Mouse (Mus musculus): Measurements from ENCODE around the gene Kcnab3. TPM values are rescaled to one million over a fixed set of nuclear protein-coding genes. Genes with fewer than 3 reads are reported as not detected.
"Not testable (repeated sequence)": the region's sequence is repeated elsewhere in the genome, so short reads cannot be mapped to it uniquely, and the experiment has no call there.

Gene Kcnab3
- polyA plus RNA-seq, 1 experiment from 2014 or later: 0.89 TPM

GRCm38 (mm10) chr11:69305291-69305690, 20.8 kb upstream of the Kcnab3 start:
- Histone ChIP-seq H3K9ac (no peak overlapping the region), H3K9me3 (ENCODE audit: low read depth, low read length) (no peaks in the 10 kb centered on the region), H3K27me3 (ENCODE audit: insufficient read depth, low read length) (no peaks in the 10 kb centered on the region), H3K4me1 (ENCODE audit: insufficient read depth) (no peaks in the 10 kb centered on the region), H3K4me2 (no peak overlapping the region), H3K36me3 (ENCODE audit: insufficient read depth) (peaks cover 87% of the 10 kb centered on the region), H3K27ac (ENCODE audit: low read depth) (no peak overlapping the region), H3K4me3 (ENCODE audit: low read depth, low read length) (no peak overlapping the region)
- 90% methylated on average over 9 of the region's 9 CpGs for WGBS
- TF ChIP-seq CTCF (IDR thresholded peaks at IDR 0.05; ENCODE audit: low read depth): no peak
- ATAC-seq (ENCODE audit: insufficient read depth) (no peak), DNase-seq (no peak)

DNA sequence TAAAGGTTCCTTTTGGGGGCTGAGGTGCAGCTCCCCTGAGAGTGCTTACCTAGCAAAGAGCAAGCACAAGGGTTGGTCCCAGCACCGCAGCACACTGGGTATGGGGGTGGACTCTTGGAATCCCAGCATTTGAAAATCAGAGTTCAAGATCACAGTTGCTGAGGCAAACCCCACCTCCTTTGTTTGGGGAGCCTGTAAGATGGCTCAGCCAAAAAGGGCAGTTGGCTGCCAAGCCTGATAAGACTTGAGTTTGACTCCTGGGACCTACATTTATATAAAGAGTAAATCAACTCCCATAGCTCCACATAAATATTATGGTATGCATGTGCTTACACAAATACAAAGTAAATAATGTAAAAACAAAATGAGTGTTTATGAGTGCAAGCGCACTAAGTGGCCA, 20.0 kb upstream of the Kcnab3 start:
- Histone ChIP-seq H3K36me3 (ENCODE audit: insufficient read depth) (peaks cover 94% of the 10 kb centered on the region), H3K27ac (ENCODE audit: low read depth) (no peak overlapping the region), H3K9me3 (ENCODE audit: low read depth, low read length) (no peaks in the 10 kb centered on the region), H3K4me1 (ENCODE audit: insufficient read depth) (no peaks in the 10 kb centered on the region), H3K4me2 (no peak overlapping the region), H3K9ac (no peak overlapping the region), H3K4me3 (ENCODE audit: low read depth, low read length) (no peak overlapping the region), H3K27me3 (ENCODE audit: insufficient read depth, low read length) (no peaks in the 10 kb centered on the region)
- WGBS: 89% methylated on average over 2 of the region's 2 CpGs
- TF ChIP-seq CTCF (IDR thresholded peaks at IDR 0.05; ENCODE audit: low read depth): no peak
- no peak for ATAC-seq (ENCODE audit: insufficient read depth)
- DNase-seq: no peak

- Histone ChIP-seq H3K27me3 (ENCODE audit: insufficient read depth, low read length) (no peaks in the 10 kb centered on the region), H3K4me2 (no peak overlapping the region), H3K4me1 (ENCODE audit: insufficient read depth) (no peaks in the 10 kb centered on the region), H3K9me3 (ENCODE audit: low read depth, low read length) (no peaks in the 10 kb centered on the region), H3K36me3 (ENCODE audit: insufficient read depth) (peaks cover 81% of the 10 kb centered on the region), H3K27ac (ENCODE audit: low read depth) (no peak overlapping the region), H3K4me3 (ENCODE audit: low read depth, low read length) (no peak overlapping the region), H3K9ac (no peak overlapping the region)
- no peak for ATAC-seq (ENCODE audit: insufficient read depth)
- DNase-seq: no peak
- TF ChIP-seq CTCF (IDR thresholded peaks at IDR 0.05; ENCODE audit: low read depth): no peak
- 74% methylated on average over 7 of the region's 7 CpGs for WGBS
Observed at GRCm38 (mm10) chr11:69311266-69311665, 14.8 kb upstream of the Kcnab3 start.

- no peak for TF ChIP-seq CTCF (IDR thresholded peaks at IDR 0.05; ENCODE audit: low read depth)
- no peaks in the 10 kb centered on the region for H3K4me1 ChIP-seq (ENCODE audit: insufficient read depth)
- WGBS: 97% methylated on average over 6 of the region's 6 CpGs
- H3K9ac ChIP-seq: no peak overlapping the region
- peaks cover 72% of the 10 kb centered on the region for H3K36me3 ChIP-seq (ENCODE audit: insufficient read depth)
- H3K4me3 ChIP-seq (ENCODE audit: low read depth, low read length): no peak overlapping the region
- DNase-seq (no peak), ATAC-seq (ENCODE audit: insufficient read depth) (no peak)
- no peaks in the 10 kb centered on the region for H3K9me3 ChIP-seq (ENCODE audit: low read depth, low read length)
- no peak overlapping the region for H3K27ac ChIP-seq (ENCODE audit: low read depth)
- no peaks in the 10 kb centered on the region for H3K27me3 ChIP-seq (ENCODE audit: insufficient read depth, low read length)
- no peak overlapping the region for H3K4me2 ChIP-seq
Observed at GRCm38 (mm10) chr11:69316361-69316760, 9.7 kb upstream of the Kcnab3 start.

GRCm38 (mm10) chr11:69318000-69318399, 8.1 kb upstream of the Kcnab3 start:
- H3K4me3 ChIP-seq (ENCODE audit: low read depth, low read length); H3K27ac ChIP-seq (ENCODE audit: low read depth); ATAC-seq (ENCODE audit: insufficient read depth); H3K9me3 ChIP-seq (ENCODE audit: low read depth, low read length); DNase-seq; H3K27me3 ChIP-seq (ENCODE audit: insufficient read depth, low read length); H3K4me2 ChIP-seq; H3K9ac ChIP-seq: not testable (repeated sequence)
- 87% methylated on average over 3 of the region's 3 CpGs for WGBS
- H3K36me3 ChIP-seq (ENCODE audit: insufficient read depth): peaks cover 64% of the 10 kb centered on the region
- H3K4me1 ChIP-seq (ENCODE audit: insufficient read depth): peaks cover 14% of the 10 kb centered on the region

DNA sequence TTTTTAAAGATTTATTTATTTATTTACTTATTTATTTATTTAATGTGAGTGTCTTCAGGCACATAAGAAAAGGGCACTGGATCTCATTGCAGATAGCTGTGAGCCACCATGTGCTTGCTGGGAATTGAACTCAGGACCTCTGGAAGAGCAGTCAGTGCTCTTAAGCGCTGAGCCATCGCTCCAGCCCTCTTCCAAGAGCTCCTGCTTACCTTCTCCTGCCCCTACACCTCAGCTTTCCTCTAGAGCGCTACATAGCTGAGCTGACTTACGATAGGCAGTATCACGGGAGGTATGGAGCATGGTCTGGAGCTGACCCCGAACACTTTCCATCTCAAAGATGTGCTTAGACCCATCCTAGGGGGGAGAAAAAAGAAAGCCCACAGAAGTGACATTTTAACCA, 4.5 kb upstream of the Kcnab3 start:
- peaks cover 42% of the 10 kb centered on the region for H3K36me3 ChIP-seq (ENCODE audit: insufficient read depth)
- peak overlapping the region; percentile 82 for H3K9ac ChIP-seq
- H3K4me2 ChIP-seq: peak overlapping the region; percentile 76
- no peak for DNase-seq
- H3K4me1 ChIP-seq (ENCODE audit: insufficient read depth): peaks cover 19% of the 10 kb centered on the region
- no peak for ATAC-seq (ENCODE audit: insufficient read depth)
- no peaks in the 10 kb centered on the region for H3K9me3 ChIP-seq (ENCODE audit: low read depth, low read length)
- WGBS: 88% methylated on average over 6 of the region's 6 CpGs
- TF ChIP-seq CTCF (IDR thresholded peaks at IDR 0.05; ENCODE audit: low read depth): no peak
- H3K27me3 ChIP-seq (ENCODE audit: insufficient read depth, low read length): peaks cover 3% of the 10 kb centered on the region
- H3K4me3 ChIP-seq (ENCODE audit: low read depth, low read length): no peak overlapping the region
- H3K27ac ChIP-seq (ENCODE audit: low read depth): no peak overlapping the region

- Histone ChIP-seq H3K36me3 (ENCODE audit: insufficient read depth) (peaks cover 38% of the 10 kb centered on the region), H3K9me3 (ENCODE audit: low read depth, low read length) (no peaks in the 10 kb centered on the region), H3K4me1 (ENCODE audit: insufficient read depth) (peaks cover 20% of the 10 kb centered on the region), H3K9ac (peak overlapping the region; percentile 82), H3K27me3 (ENCODE audit: insufficient read depth, low read length) (peaks cover 7% of the 10 kb centered on the region), H3K27ac (ENCODE audit: low read depth) (no peak overlapping the region), H3K4me2 (peak overlapping the region; percentile 76), H3K4me3 (ENCODE audit: low read depth, low read length) (peak overlapping the region; percentile 61)
- no peak for DNase-seq
- no peak for ATAC-seq (ENCODE audit: insufficient read depth)
- TF ChIP-seq CTCF (IDR thresholded peaks at IDR 0.05; ENCODE audit: low read depth): no peak
- 62% methylated on average over 6 of the region's 6 CpGs for WGBS
Observed at GRCm38 (mm10) chr11:69322010-69322409, 4.0 kb upstream of the Kcnab3 start.
